Comparison of ENCODE assay signal across 22 mouse cellular contexts in genomic region chr7:121367185-121367584, GRCm38 (mm10). TPM values are rescaled to one million over a fixed set of nuclear protein-coding genes. Genes with fewer than 3 reads are reported as not detected.
"Had no signal": no experiment of that assay in that cellular context is flagged by ENCODE, and none has a peak within 500 bp of the region (broad histone marks: within the 10 kb centered on the region; RNA-seq: fewer than 3 reads in every experiment).

No protein-coding gene starts in this region.

- H3K27me3 ChIP-seq: lung, embryonic 15.5 days; megakaryocyte, embryonic 14.5 days; midbrain, embryonic 13.5 days; midbrain, embryonic 15.5 days; neural tube, embryonic 12.5 days had no signal

- DNase-seq: liver, postnatal 0 days; lung, adult 2 months; lung, postnatal 14 days; lung, postnatal 36 days; right cerebral cortex, postnatal 25 days; right cerebral cortex, postnatal 4 days; spleen, adult 18-20 months; thymus, adult 18-20 months; thymus, postnatal 14 days; thymus, postnatal 36 days had no signal

- H3K4me1 ChIP-seq: lung, embryonic 15.5 days; megakaryocyte, embryonic 14.5 days; midbrain, embryonic 13.5 days; midbrain, embryonic 15.5 days; neural tube, embryonic 12.5 days had no signal

- H3K27ac ChIP-seq: lung, embryonic 15.5 days; macrophage; midbrain, embryonic 13.5 days; midbrain, embryonic 15.5 days; neural tube, embryonic 12.5 days had no signal

- H3K36me3 ChIP-seq: lung, embryonic 15.5 days; midbrain, embryonic 13.5 days; midbrain, embryonic 15.5 days; neural tube, embryonic 12.5 days had no signal

- H3K9me3 ChIP-seq: lung, embryonic 15.5 days; megakaryocyte, embryonic 14.5 days; midbrain, embryonic 13.5 days; midbrain, embryonic 15.5 days; neural tube, embryonic 12.5 days had no signal

- H3K4me2 ChIP-seq: lung, embryonic 15.5 days; midbrain, embryonic 11.5 days; midbrain, embryonic 13.5 days; midbrain, embryonic 15.5 days; neural tube, embryonic 12.5 days had no signal

- ATAC-seq: liver, postnatal 0 days; lung, postnatal 0 days; midbrain, embryonic 13.5 days; midbrain, embryonic 15.5 days had no signal

- H3K4me3 ChIP-seq: lung, embryonic 15.5 days; megakaryocyte, embryonic 14.5 days; midbrain, embryonic 13.5 days; midbrain, embryonic 15.5 days; neural tube, embryonic 12.5 days had no signal

- H3K9ac ChIP-seq: liver, postnatal 0 days; lung, embryonic 15.5 days; midbrain, embryonic 13.5 days; midbrain, embryonic 15.5 days; neural tube, embryonic 12.5 days had no signal

RNA-seq across cellular contexts. Expression of gene Hs3st2, which starts 24.5 kb away (rescaled TPM):
- total RNA-seq: megakaryocyte progenitor cell, adult 5-6 weeks; monocyte, adult 5-6 weeks; neutrophil, adult 5-6 weeks had no signal
- polyA plus RNA-seq: liver, postnatal 0 days; lung, adult 2 months; lung, postnatal 0 days; macrophage; thymus, postnatal 0 days had no signal
